In genomic region chr17:49965035-49965434, GRCm38 (mm10) we compare ENCODE assay signal across 13 mouse cellular contexts.
DNase-seq lines count a peak whose midpoint lies in the region; ATAC-seq and TF ChIP-seq lines count a peak whose summit lies in the region.
"Had no signal": no experiment of that assay in that cellular context is flagged by ENCODE, and none has a peak within 500 bp of the region (broad histone marks: within the 10 kb centered on the region; RNA-seq: fewer than 3 reads in every experiment).

No protein-coding gene starts in this region.

- no peaks in the 10 kb centered on the region for H3K4me1 ChIP-seq in forebrain, embryonic 11.5 days (replicated peaks; ENCODE audit: control insufficient read depth, insufficient read depth, low read length)
- no peaks in the 10 kb centered on the region for H3K4me1 ChIP-seq in forebrain, embryonic 10.5 days
- H3K4me1 ChIP-seq in liver, embryonic 11.5 days (replicated peaks; ENCODE audit: control insufficient read depth, insufficient read depth, low read length): peaks cover 4% of the 10 kb centered on the region; the same call in 1 of the 2 replicates
- H3K4me1 ChIP-seq in ES-E14 (ENCODE audit: control insufficient read depth in 2 of 2, insufficient read depth in 2 of 2, low read length in 2 of 2, poor library complexity in 1 of 2): peaks cover 0 to 1% of the 10 kb centered on the region in 2 experiments; a peak in 1 of 4 replicates
- H3K4me1 ChIP-seq in stomach, postnatal 0 days (replicated peaks; ENCODE audit: control insufficient read depth, insufficient read depth): no peaks in the 10 kb centered on the region
- H3K4me1 ChIP-seq: embryonic facial prominence, embryonic 15.5 days had no signal

- ATAC-seq in forebrain, embryonic 11.5 days (replicated peaks; ENCODE audit: low FRiP score): no peak
- no peak for ATAC-seq in liver, embryonic 11.5 days (replicated peaks; ENCODE audit: low FRiP score)
- no peak for ATAC-seq in stomach, postnatal 0 days (ENCODE audit: low FRiP score, low TSS enrichment)

- no peak for TF ChIP-seq EP300 in stomach, postnatal 0 days (optimal IDR thresholded peaks at IDR 0.05)

- in situ Hi-C loops in ES-E14 (cut with MboI; ENCODE audit: low sequenced_read_pairs in 2 of 2, unreplicated experiment in 2 of 2): loop anchor here (25.0 kb wide), 2 partner anchors 247 to 822 kb away; no protein-coding TSS in a partner anchor

- H3K27ac ChIP-seq in forebrain, embryonic 11.5 days (ENCODE audit: low read depth, low read length): no peak overlapping the region
- no peak overlapping the region for H3K27ac ChIP-seq in forebrain, embryonic 10.5 days
- H3K27ac ChIP-seq in liver, embryonic 11.5 days (ENCODE audit: low read depth, low read length): no peak overlapping the region
- H3K27ac ChIP-seq in ES-E14 (ENCODE audit: insufficient read depth, low read depth, low read length, poor library complexity, severe bottlenecking): no peak overlapping the region
- no peak overlapping the region for H3K27ac ChIP-seq in stomach, postnatal 0 days (replicated peaks)
- H3K27ac ChIP-seq: embryonic facial prominence, embryonic 15.5 days had no signal

- no peak overlapping the region for H3K9ac ChIP-seq in forebrain, embryonic 11.5 days (ENCODE audit: low read length)
- no peak overlapping the region for H3K9ac ChIP-seq in liver, embryonic 11.5 days (ENCODE audit: low read depth, low read length)
- no peak overlapping the region for H3K9ac ChIP-seq in ES-E14 (ENCODE audit: insufficient read depth, low read depth, low read length, poor library complexity, severe bottlenecking)
- no peak overlapping the region for H3K9ac ChIP-seq in stomach, postnatal 0 days (ENCODE audit: low read length)
- H3K9ac ChIP-seq: embryonic facial prominence, embryonic 15.5 days had no signal

- no peaks in the 10 kb centered on the region for H3K9me3 ChIP-seq in forebrain, embryonic 11.5 days (ENCODE audit: control insufficient read depth, low read length)
- no peaks in the 10 kb centered on the region; the same call in 1 of the 2 replicates for H3K9me3 ChIP-seq in forebrain, embryonic 10.5 days
- no peaks in the 10 kb centered on the region for H3K9me3 ChIP-seq in liver, embryonic 11.5 days (ENCODE audit: control insufficient read depth, low read length)
- no peaks in the 10 kb centered on the region for H3K9me3 ChIP-seq in ES-E14 (ENCODE audit: control insufficient read depth, insufficient read depth, low read depth, low read length)
- H3K9me3 ChIP-seq in stomach, postnatal 0 days (ENCODE audit: control insufficient read depth, low read length): no peaks in the 10 kb centered on the region
- H3K9me3 ChIP-seq: embryonic facial prominence, embryonic 15.5 days had no signal

- H3K27me3 ChIP-seq in forebrain, embryonic 11.5 days (ENCODE audit: control insufficient read depth, insufficient read depth, low read length): no peaks in the 10 kb centered on the region
- H3K27me3 ChIP-seq in forebrain, embryonic 10.5 days (ENCODE audit: poor library complexity, severe bottlenecking): peaks cover 12% of the 10 kb centered on the region
- no peaks in the 10 kb centered on the region for H3K27me3 ChIP-seq in liver, embryonic 11.5 days (replicated peaks; ENCODE audit: control insufficient read depth, insufficient read depth, low read length)
- no peaks in the 10 kb centered on the region for H3K27me3 ChIP-seq in stomach, postnatal 0 days (ENCODE audit: control insufficient read depth, insufficient read depth, low read length)
- H3K27me3 ChIP-seq: embryonic facial prominence, embryonic 15.5 days had no signal

- 71% methylated on average over 7 of the region's 7 CpGs for WGBS in forebrain, embryonic 11.5 days
- 70% methylated on average over 7 of the region's 7 CpGs for WGBS in forebrain, embryonic 10.5 days
- WGBS in liver, embryonic 11.5 days: 70% methylated on average over 7 of the region's 7 CpGs
- WGBS in stomach, postnatal 0 days: 76% methylated on average over 7 of the region's 7 CpGs

- H3K4me2 ChIP-seq in forebrain, embryonic 11.5 days (ENCODE audit: low read depth, low read length, severe bottlenecking): no peak overlapping the region
- H3K4me2 ChIP-seq in liver, embryonic 11.5 days: no peak overlapping the region
- no peak overlapping the region for H3K4me2 ChIP-seq in stomach, postnatal 0 days (replicated peaks; ENCODE audit: low read depth)
- H3K4me2 ChIP-seq: embryonic facial prominence, embryonic 15.5 days had no signal

- peak; percentile 48 for DNase-seq in forebrain, embryonic 11.5 days (ENCODE audit: low spot score)
- DNase-seq in forebrain, embryonic 10.5 days (ENCODE audit: extremely low spot score, low spot score): no peak
- DNase-seq in liver (peak; percentile 27), ES-E14 (ENCODE audit: low read depth, low spot score) (peak; percentile 38)
- DNase-seq in liver, embryonic 11.5 days (ENCODE audit: low spot score): no peak
- no peak for DNase-seq in stomach, postnatal 0 days (ENCODE audit: low spot score)
- DNase-seq in kidney, adult 11 months: no peak
- no peak for DNase-seq in ovary, adult 18-20 months (ENCODE audit: low spot score)
- DNase-seq: cerebellum, adult 18-20 months; gastrocnemius, postnatal 36 days; heart, postnatal 14 days; kidney, adult 9 months had no signal

- TF ChIP-seq CTCF in stomach, postnatal 0 days (IDR thresholded peaks at IDR 0.05; ENCODE audit: low read depth): peak; percentile 48

- no peaks in the 10 kb centered on the region for H3K36me3 ChIP-seq in forebrain, embryonic 11.5 days (ENCODE audit: control insufficient read depth, insufficient read depth, low read length)
- no peaks in the 10 kb centered on the region for H3K36me3 ChIP-seq in forebrain, embryonic 10.5 days (replicated peaks)
- no peaks in the 10 kb centered on the region for H3K36me3 ChIP-seq in liver, embryonic 11.5 days (ENCODE audit: control insufficient read depth, insufficient read depth, low read length)
- H3K36me3 ChIP-seq in ES-E14 (ENCODE audit: control insufficient read depth, insufficient read depth, low read length, poor library complexity, severe bottlenecking): no peaks in the 10 kb centered on the region
- no peaks in the 10 kb centered on the region for H3K36me3 ChIP-seq in stomach, postnatal 0 days (ENCODE audit: control insufficient read depth, insufficient read depth, low read length)
- H3K36me3 ChIP-seq: embryonic facial prominence, embryonic 15.5 days had no signal

- no peak overlapping the region for H3K4me3 ChIP-seq in forebrain, embryonic 11.5 days (ENCODE audit: low read depth, low read length)
- no peak overlapping the region for H3K4me3 ChIP-seq in forebrain, embryonic 10.5 days
- H3K4me3 ChIP-seq in liver, embryonic 11.5 days (ENCODE audit: low read depth, low read length): no peak overlapping the region
- H3K4me3 ChIP-seq in ES-E14 (ENCODE audit: insufficient read depth in 1 of 2, low read depth in 1 of 2, low read length in 2 of 2, poor library complexity in 1 of 2, severe bottlenecking in 1 of 2): no peak overlapping the region
- H3K4me3 ChIP-seq in stomach, postnatal 0 days (ENCODE audit: low read depth, low read length): no peak overlapping the region
- H3K4me3 ChIP-seq: embryonic facial prominence, embryonic 15.5 days had no signal

TF ChIP-seq in ES-E14, 5 proteins besides CTCF, POLR2A, EP300 and RAD21:
- TF ChIP-seq ZNF384 (IDR thresholded peaks at IDR 0.05; ENCODE audit: low read depth, low read length) (no peak), MAFK (IDR thresholded peaks at IDR 0.05; ENCODE audit: insufficient read depth, low read depth, low read length) (no peak), CHD2 (IDR thresholded peaks at IDR 0.05; ENCODE audit: low read depth, low read length) (no peak), HCFC1 (IDR thresholded peaks at IDR 0.05; ENCODE audit: borderline replicate concordance, insufficient read depth, low read length) (no peak), ZC3H11A (IDR thresholded peaks at IDR 0.05; ENCODE audit: borderline replicate concordance, low read depth, low read length) (no peak)

Comparison
In these comparisons a context has a peak if more than half of its experiments do, and no peak if none do; other contexts are left out.
1. DNase-seq: peak in forebrain, embryonic 11.5 days (single experiment), liver (single experiment) and ES-E14 (single experiment); none in forebrain, embryonic 10.5 days (single experiment), liver, embryonic 11.5 days (single experiment), stomach, postnatal 0 days (single experiment), kidney, adult 11 months (single experiment) and ovary, adult 18-20 months (single experiment).